Mouse (Mus musculus): ENCODE measurements around the gene Nav1.
A peak's percentile ranks its signal among the peaks of the same experiment; 100 is the strongest.
"Not testable (repeated sequence)": the region's sequence is repeated elsewhere in the genome, so short reads cannot be mapped to it uniquely, and the experiment has no call there.

The Nav1 gene

DNA sequence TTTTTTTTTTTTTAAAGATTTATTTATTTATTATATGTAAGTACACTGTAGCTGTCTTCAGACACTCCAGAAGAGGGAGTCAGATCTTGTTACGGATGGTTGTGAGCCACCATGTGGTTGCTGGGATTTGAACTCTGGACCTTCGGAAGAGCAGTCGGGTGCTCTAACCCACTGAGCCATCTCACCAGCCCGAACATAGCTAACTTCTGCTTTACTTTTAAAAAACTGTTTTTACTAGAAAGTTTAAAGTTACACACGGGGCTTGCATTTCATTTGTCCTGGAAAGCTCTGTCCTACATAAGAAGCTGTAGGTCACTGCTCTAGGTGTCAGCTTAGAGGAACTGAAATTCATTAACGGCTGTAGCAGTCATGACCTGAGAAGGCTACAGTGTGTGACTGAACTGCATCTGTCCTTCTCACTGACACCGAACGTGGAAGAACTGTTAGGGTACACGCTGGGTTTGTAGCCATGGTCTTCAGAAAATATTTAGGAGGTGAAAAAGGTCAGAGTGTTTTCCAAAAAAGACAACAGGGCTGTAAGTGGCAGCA lies 122.5 kb downstream of the Nav1 start:
- DNase-seq (ENCODE audit: low spot score): not testable (repeated sequence)

DNA sequence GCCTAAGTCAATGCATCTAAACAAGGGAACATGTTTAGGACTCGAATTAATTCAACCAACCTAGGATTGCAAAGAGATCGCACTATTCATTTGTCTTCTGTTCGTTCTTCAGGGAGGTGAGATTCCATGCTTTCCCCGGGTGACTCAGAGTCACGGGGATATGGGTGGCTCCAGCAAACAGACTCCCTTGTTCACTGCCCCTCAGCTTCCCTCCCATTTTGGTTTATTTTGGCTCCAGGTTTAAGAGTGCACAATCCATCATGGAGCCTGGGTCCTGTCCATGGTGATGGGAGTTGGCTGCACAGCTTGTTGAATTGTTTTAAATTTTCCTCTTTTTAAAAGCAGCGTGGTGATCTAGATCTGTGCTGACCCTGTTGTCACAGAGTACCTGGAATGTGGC lies 123.1 kb downstream of the Nav1 start:
- no peak for DNase-seq (ENCODE audit: low spot score)

DNA sequence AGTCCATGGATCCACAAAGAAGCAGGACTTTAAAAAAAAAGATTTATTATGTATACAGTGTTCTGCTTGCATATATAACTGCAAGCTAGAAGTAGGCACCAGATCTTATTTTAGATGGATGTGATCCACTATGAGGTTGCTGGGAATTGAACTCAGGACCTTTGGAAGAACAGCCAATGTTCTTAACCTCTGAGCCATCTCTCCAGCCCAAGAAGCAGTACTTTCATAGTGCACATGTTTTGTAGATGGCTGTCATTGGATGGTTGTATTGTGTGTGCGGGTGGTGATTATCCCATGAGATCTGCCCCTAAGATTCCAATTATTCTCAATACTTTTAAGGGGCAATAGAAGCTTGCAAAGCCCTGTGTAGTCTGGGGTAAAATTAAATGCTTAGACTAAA lies 124.4 kb downstream of the Nav1 start:
- DNase-seq (ENCODE audit: low spot score): no peak

DNA sequence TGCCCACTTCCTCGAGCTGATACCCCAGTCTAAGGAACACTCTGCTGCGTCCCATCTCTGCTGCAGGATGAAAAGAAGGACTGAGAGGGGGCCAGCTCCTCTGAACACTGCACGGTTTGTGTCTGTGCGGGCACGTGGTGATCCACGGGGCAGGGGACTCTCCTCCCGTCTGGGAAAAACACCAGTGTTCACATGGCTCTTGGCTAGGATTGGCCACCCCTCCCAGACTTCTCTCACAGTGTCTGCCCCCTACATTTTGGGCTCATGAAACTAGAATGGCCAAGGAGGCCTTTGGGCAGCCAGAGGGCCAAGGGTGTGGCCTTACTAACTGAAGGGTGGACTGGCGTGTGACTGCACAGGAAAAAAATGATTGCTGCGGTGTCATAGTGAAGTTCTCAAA lies 125.4 kb downstream of the Nav1 start:
- DNase-seq (ENCODE audit: low spot score): no peak

DNA sequence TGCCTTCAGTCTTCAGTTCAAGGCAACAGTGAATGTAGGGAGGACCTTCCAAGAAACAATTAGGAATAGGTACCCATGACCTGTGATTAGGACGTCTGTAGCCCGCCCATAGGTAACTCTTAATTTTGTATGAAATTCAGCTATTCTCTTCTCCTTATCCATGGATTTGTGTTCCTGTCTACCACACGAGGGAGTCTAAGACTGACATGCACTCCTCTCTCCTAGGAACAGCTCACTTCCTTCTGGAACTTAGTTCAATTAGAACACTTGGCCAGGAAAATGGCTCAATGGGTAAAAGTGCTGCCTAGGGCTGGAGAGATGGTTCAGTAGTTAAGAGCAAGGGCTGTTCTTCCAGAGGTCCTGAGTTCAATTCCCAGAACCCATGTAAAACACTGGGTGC lies 126.3 kb downstream of the Nav1 start:
- DNase-seq (ENCODE audit: low spot score): no peak

DNA sequence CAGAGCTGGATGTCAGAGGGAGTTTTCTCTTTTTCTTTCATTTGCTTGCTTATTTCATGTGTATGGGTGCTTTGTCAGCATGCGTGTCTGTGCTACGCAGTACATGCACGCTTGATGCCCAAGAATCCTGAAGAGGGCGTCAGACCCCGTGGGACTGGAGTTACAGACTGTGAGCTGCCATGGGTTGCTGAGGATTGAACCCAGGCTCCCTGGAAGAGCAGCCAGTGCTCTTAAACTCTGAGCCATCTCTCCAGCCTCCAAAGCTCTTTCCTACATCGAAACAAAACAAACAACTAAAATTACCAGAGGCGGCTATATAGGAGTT lies 131.6 kb downstream of the Nav1 start:
- DNase-seq (ENCODE audit: low spot score): no peak

DNA sequence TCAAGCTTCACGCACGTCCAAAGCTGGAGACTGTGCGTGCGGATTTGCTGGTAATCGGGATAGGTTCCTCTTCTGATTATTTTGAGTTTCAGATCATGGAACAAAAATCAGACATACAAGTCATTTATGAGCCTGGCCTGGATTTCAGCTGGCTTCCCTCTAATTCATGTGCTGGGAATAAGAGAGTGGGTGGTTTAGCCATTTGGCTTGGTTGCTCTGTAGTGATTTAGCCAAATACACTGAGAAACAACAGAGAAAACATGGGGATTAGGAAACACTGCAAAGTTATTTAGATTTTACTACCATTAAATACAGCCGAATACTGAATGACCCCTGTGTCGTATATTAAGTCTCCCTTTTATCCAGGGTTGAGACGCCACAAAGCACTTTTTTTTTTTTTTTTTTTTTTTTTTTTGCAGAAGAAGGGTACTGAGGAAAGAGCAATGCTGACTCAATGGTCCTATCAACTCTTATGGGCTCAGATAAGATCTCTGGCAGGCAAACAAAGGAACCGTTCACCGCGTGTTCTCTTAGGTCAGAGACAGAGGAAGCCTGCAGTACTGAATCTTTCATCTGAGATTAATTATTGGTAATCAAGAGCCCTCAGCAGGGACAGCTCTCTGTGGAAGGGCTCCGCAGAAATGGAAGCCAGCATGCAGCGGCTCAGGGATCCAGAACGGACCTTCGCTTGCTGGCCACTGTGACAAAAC lies 132.1 kb downstream of the Nav1 start:
- DNase-seq (ENCODE audit: low spot score): peak; percentile 20

DNA sequence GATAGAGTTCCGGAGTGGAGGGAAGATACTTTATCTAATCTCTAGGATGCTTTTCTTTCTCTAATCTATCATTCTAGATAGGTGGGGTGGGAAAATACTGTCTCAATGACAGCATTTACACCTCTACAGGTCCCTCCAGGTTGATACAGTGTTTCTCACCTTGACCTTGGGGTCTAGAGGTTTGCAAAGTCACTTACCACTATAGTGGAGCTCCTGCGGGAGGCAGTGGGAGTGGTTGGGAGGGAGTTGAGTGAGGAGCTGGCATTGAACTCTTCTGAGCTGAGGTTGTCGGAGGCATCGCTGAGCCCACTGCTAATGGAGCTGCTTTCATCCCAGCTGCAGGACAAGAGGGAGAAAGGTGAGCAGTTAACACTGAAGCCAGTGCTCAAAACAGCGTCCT lies 134.6 kb downstream of the Nav1 start:
- no peak for DNase-seq (ENCODE audit: low spot score)

DNA sequence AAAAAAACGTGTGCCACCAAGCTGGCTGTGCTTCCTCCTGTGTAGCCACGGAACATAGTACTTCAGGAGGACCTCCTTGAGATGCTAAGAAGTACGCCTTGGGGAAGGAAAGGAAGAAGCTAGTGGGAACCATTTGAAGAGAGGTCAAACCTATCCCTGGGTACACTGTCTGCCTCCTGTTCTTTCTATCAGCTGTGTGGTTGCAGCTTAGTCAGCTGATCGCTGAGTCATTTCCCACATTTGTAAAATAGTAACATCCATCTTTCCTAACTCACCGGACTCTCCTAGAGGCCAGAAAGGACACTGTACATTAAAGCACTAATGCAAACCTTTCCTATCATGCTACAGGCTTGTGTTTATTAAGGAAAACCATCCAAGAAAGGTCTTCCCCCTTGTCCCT lies 135.4 kb downstream of the Nav1 start:
- no peak for DNase-seq (ENCODE audit: low spot score)

DNA sequence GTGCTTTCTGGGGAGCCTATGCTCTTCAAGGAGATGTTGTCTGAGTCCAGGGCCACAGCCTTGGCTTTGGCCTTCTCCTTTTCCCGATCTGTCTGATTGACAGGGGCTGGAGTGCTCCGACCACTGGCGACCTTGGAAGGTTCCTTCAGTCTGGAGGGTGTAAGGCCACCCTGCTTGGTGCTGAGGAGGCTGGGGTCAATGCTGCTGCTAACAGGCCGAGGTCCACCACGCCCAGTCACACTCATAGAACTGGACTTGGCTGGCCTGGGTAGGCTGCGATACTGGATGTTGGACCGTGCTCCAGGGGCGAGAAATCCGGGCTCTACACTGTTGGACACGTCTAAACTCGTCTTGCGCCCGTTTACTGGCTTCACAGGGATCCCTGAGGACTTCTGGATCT lies 136.5 kb downstream of the Nav1 start:
- no peak for DNase-seq (ENCODE audit: low spot score)

DNA sequence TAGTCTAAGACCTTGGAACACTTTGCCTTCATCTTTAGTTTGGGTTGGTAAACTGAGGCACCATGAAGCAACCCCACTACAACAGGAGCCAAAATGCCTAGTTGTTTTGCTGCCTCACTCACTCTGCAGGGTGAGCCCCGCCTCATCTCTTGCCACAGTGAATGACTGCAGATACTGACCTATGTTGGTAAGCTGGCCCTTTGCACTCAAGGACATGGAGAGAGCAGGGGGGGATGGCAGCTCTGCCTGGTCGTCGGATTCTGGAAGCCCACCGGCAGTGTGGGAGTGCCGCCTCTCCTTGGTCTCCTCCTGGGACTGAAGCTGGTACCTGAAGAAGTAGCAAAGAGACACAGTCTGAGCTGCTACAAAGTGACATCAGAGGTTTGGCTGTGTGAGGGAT lies 139.6 kb downstream of the Nav1 start:
- DNase-seq (ENCODE audit: low spot score): no peak

DNA sequence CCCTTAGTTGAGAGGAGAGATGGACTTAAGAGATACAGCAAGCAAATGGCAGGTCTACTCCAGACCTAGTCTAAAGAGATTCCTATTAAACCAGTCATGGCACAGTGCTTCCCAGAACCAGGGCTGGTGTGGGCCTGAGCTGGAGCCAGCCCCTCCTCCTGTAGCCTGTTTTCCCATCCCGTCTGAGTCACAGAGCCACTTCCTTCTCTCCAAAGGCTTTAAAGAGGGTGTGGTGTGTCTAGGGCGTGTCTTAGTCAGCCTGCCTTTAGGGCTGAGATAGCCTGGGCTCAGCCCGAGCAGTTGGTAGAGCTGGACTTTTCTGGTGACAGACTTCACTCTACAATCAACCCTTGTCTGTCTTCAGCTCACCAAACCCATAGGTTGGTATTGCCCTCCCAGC lies 140.2 kb downstream of the Nav1 start:
- no peak for DNase-seq (ENCODE audit: low spot score)

DNA sequence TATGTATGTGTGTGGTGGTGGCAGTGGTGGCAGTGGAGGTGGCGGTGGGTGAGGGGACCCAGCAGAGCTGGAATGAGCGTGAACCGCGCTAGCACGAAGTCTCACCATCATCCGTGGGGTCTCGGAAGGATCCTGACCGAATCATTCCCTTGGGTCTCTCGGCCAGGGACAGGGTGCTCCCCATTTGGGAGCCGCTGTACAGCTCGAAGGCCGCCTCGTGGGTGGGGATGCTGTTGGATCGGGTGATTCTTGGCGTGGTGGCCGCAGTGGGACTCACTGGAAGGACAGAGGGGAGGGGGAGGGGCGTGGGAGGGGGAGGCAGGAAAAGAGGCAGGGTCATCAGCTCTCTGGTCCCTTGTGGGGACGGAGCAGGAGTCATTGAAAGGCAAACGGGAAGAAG lies 141.4 kb downstream of the Nav1 start:
- no peak for DNase-seq (ENCODE audit: low spot score)

DNA sequence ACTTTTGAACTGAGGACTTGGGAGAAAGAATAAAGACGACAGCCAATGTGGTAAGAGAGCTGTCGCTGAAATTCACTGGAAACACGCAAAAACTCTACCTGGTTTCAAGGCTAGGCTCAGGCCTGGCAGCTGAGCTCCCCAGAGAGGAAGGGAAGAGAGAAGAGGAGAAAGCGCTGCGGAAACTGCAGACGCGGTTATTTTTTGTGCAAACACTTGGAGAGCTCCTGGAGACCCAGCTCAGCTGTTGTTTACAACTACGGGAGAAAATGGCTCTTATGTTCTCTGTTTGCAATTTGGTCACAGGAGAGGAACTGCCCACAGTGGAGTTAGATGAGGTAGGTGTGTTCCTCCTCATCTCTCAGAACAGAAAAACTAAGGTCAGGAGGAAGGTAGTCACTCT lies 144.4 kb downstream of the Nav1 start:
- no peak for DNase-seq (ENCODE audit: low spot score)

DNA sequence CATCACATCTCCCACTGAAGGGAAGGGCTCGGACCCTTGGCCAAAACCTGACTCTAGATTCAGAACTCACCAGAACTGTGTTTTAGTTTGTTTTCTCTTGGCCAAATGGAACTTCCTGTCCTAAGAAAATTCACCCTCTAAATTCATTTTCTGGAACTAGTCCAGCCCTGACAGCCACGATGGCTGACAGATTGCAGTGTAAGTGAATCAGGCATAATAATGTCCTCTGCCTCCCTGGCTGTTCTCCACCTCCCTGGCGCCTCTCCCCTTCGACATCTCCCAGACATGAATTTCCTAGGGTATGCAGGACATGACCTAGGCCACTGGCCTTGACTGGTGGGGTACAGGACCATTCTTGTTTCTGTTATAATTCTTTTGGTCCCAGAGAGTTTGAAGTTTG lies 144.8 kb downstream of the Nav1 start:
- DNase-seq (ENCODE audit: low spot score): no peak

DNA sequence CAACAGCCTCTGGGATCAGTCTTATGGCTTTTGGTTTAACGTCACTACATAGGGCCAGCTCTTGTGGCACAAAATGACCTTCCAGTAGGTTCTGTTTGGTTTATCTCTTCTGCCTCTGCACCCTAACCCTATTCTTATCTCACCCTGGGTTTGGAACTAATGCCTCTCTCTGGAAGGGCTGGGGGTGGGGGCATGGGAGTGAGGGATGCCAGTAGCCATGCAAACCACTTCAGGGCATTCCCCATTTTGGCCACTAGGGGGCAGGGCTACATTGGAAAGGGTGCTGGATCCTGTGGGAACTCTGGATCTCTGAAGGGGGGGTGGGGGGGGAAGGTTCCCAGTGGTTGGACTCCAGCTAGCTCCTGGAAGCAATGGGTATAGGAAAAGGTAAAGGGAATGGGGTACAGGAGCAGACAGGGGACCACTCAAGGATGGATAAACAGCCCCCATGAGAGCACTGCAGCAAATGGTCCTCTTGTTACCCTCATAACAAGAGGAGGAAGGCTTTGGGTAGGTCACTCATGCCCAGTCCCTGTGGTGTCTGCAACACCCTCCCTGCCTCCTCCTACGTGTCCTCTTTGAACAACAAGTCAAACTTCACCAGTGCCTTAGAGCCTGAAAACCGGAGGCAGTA lies 145.9 kb downstream of the Nav1 start:
- DNase-seq (ENCODE audit: low spot score): peak; percentile 72

DNA sequence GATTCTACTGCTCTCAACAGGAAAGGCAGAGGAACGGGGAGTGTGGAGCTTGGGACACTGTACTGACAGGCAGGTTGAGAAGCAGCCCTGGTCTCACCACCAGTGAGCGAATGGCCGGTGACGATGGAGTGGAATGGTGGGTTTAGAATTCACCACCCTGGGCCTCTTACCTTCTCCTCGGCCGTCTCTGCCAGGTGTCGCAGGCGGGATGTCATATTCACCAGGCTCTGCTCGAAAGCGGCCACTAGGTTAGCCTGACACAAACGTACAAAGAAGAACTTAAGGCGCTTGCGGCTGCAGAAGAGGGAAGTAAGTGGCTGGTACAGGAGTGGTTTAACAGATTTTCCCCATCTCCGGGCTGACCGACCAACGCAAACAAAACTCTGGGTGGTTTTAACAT lies 146.6 kb downstream of the Nav1 start:
- no peak for DNase-seq (ENCODE audit: low spot score)

DNA sequence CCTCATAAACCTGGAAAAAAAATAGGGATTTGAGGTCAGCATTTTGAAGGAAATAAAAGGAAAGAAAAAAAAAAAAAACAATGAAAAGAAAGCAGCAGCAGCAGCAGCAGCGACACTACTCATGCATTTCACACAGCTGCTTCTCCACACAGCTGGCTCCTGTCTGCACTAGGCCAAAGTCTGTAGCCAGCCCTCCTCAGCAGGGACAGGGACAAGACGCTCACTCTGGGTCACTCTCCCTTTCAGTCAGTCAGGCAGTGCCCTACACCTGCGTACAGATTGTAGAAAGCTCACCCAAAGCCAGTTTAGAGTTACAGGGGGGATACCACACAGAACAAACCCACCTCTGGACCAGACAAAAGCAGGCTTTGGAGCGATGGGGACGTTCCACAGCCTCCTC lies 149.2 kb downstream of the Nav1 start:
- DNase-seq (ENCODE audit: low spot score): no peak

DNA sequence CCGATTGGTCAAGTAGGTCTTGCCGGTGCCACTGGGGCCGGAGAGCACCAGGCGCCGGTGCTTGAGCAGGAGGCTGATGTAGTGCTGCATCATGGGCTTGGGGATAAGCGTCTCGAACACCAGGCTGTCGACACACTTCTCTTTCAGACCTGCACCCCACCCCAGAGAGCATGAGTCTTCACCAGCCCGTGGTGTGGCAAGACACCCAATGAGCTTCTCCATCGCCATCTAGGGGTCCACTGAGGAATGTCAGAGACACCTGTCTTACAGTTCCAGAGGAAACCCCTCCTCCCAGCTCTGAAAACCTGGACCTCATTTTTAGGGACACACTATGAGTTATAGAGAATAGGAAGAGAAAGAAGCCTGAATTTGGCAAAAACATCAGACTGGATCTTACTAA lies 154.8 kb downstream of the Nav1 start:
- DNase-seq (ENCODE audit: low spot score): no peak

DNA sequence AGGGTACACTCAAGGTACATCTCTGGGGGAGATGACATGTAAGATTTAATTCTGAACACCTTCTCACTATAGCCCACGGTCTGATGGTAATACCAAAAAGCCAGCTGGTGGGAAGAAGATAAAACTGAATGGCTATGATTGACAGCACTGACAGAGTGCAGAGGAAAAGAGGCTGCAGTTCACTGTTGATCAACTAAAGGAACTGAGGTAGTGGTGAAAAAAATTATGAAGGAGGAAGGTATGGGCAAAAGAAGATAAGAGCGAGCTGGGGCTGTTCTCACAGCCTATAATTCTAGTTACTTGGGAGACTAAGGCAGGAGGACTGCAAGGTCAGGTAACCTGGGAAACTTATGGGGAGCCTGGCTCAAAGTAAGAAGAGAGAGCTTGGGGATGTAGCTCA lies 155.7 kb downstream of the Nav1 start:
- no peak for DNase-seq (ENCODE audit: low spot score)

DNA sequence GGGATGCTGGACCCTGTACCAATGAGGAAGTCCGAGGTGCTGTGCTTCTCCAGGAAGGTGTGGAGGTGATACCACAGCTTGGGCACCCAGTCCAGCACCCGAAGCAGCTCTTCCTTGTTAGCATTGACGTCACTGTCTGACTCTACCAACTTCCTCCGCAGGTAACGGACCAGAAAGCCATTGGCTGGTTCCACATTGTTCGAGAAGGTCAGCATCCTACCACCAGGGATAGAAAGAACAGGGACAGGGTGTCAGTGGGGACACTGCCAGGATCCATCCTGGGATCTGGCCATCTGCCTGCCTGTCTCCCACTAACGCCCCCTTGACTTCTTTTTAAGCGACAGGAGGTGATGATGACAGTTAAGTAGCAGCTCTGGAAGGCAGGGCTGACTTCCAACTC lies 157.2 kb downstream of the Nav1 start:
- no peak for DNase-seq (ENCODE audit: low spot score)

DNA sequence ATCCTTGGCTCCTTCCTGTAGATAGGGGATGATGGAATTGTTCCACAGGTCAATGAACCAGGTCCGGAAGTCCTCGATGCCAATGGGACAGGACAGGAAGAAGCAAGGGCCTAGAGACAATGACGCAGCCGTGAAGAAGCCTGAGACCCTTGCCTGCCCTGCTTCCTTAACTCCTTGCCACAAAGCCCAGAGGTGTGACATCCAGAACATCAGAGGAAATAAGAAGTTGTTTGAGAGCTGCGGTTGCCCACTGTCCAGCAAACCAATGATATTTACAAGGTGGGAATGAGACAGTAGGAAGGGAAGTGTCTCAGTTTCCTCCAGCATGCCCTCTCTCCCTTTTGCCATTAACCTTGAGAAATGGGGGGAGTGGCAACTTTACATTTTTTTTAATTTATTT lies 158.2 kb downstream of the Nav1 start:
- DNase-seq (ENCODE audit: low spot score): no peak

DNA sequence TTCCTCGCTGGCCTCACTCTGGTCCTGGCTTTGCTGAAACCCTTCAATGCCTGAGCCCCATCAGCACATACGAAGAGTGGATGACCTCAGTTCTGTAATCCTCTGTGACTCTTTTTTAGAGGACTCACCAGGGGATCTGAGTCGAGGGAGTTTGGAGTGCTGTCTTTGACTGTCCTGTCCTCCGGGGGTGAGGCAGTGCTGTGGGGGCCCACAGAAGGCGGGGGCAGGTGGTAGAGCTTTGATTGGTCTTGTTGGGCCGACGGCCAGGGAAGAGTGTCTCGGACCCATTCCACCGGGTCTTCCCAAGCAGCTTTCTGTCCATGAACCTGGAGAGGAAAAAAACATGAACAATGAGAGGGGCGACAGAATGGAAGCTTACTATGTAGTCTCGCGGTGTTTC lies 163.6 kb downstream of the Nav1 start:
- no peak for DNase-seq (ENCODE audit: low spot score)

DNA sequence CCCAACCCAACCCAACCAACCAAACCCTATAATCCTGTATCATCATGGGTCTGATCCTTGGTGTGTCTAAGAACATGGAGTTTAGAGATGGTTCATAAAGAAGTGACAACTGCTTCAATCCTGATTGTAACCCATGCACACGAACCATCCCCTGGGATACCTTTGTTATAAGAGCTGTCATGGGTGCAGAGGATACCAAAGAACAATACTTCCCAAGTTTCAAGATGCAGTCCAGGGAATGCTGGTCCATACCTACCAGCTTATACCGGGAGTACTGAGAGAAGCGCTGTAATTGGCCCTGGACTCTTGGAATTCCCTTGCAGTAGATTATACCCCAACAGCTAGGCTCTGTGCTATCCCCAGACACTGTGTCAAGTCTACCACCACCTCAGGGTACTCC lies 165.2 kb downstream of the Nav1 start:
- no peak for DNase-seq (ENCODE audit: low spot score)

All from urinary bladder, postnatal 25 days (tissue).